Mouse (Mus musculus) ES-E14 (cell line): Measurements from ENCODE around the gene Pctp. TPM values are rescaled to one million over a fixed set of nuclear protein-coding genes. Genes with fewer than 3 reads are reported as not detected.

Source experiments
- DNase-seq: peaks from one replicate; pipeline ENCODE4 v3.0.0-alpha.2; 2013; ENCODE audit warnings: low read depth, low spot score
- H3K27ac ChIP-seq: 2 replicates; pipeline ENCODE4 v1.5.1; 2012; ENCODE audit warnings: low read depth, mild to moderate bottlenecking, low read length, moderate library complexity, mixed read lengths; ENCODE audit not compliant: poor library complexity, insufficient read depth, severe bottlenecking
- H3K36me3 ChIP-seq: 2 replicates; pipeline ENCODE4 v1.6.1; 2012; ENCODE audit warnings: mild to moderate bottlenecking, low read length, moderate library complexity, mixed read lengths; ENCODE audit not compliant: control insufficient read depth, poor library complexity, insufficient read depth, severe bottlenecking
- H3K4me1 ChIP-seq, 2 experiments: fragments of 150-350 bp in 1 of 2; sonication (generic) in 1 of 2; 2 replicates each; pipeline ENCODE4 v1.6.1; 2012; ENCODE audit warnings: low read length in 2 of 2, mild to moderate bottlenecking in 1 of 2, mixed read lengths in 1 of 2; ENCODE audit not compliant: control insufficient read depth in 2 of 2, insufficient read depth in 2 of 2, poor library complexity in 1 of 2
- H3K4me3 ChIP-seq, 2 experiments: fragments of 150-350 bp in 1 of 2; sonication (generic) in 1 of 2; 2 replicates each; pipeline ENCODE4 v1.5.1; 2012; ENCODE audit warnings: low read length in 2 of 2, low read depth in 1 of 2, mild to moderate bottlenecking in 1 of 2, mixed read lengths in 1 of 2; ENCODE audit not compliant: insufficient read depth in 1 of 2, poor library complexity in 1 of 2, severe bottlenecking in 1 of 2
- H3K9ac ChIP-seq: 2 replicates; pipeline ENCODE4 v1.6.1; 2012; ENCODE audit warnings: low read depth, mild to moderate bottlenecking, low read length, mixed read lengths; ENCODE audit not compliant: poor library complexity, insufficient read depth, severe bottlenecking
- H3K9me3 ChIP-seq: fragments of 150-350 bp; sonication (generic); 2 replicates; pipeline ENCODE4 v1.6.1; 2012; ENCODE audit warnings: low read depth, mild to moderate bottlenecking, low read length; ENCODE audit not compliant: control insufficient read depth, insufficient read depth
- CHD2 ChIP-seq: IDR thresholded peaks from 2 replicates; pipeline ENCODE4 v1.6.1; 2014; ENCODE audit warnings: mild to moderate bottlenecking, low read depth, low read length, inconsistent platforms
- HCFC1 ChIP-seq: IDR thresholded peaks from 2 replicates; pipeline ENCODE4 v1.6.1; 2012; ENCODE audit warnings: low read length, inconsistent platforms, borderline replicate concordance; ENCODE audit not compliant: insufficient read depth
- MAFK ChIP-seq: IDR thresholded peaks from 2 replicates; pipeline ENCODE4 v1.6.1; 2014; ENCODE audit warnings: mild to moderate bottlenecking, low read depth, low read length, inconsistent platforms; ENCODE audit not compliant: insufficient read depth
- ZC3H11A ChIP-seq: IDR thresholded peaks from 2 replicates; pipeline ENCODE4 v1.6.1; 2012; ENCODE audit warnings: low read depth, mild to moderate bottlenecking, inconsistent platforms, low read length, borderline replicate concordance
- ZNF384 ChIP-seq: IDR thresholded peaks from 2 replicates; pipeline ENCODE4 v1.6.1; 2012; ENCODE audit warnings: low read depth, low read length, inconsistent platforms
- in situ Hi-C, 2 experiments: fragments of 600-800 bp; cut with MboI; formaldehyde crosslinking; loops; one replicate each; pipeline ENCODE4 v1.15.1; 2025; ENCODE audit warnings: low sequenced_read_pairs in 2 of 2, inconsistent platforms in 1 of 2; ENCODE audit not compliant: unreplicated experiment in 2 of 2
- total RNA-seq: library from RNA; depleted of rRNA; stranded (reverse); fragments of 300-350 nt; gene quantifications from 2 replicates; pipeline ENCODE4 v1.2.3, GENCODE M21; 2012

The Pctp gene
- total RNA-seq, 1 experiment = 4.2 TPM

DNA sequence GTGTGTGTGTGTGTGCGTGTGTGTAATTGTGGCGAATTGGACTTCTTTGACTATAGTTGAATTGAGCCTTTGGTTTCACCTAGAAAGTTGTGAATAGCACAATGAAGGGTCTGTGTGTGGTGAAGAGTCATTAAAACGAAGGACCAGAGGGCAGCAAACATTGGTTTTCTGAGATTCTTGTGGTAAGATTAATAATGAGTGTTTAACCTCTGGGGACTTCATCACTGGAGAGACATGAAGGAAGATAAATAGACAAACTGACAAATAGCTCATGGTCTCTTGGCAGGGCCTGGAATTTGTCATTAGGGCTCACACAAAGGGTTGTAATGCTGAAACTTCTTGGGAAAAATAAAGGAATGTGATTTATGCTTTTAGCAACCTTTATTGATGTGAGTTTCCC lies 31.4 kb downstream of the Pctp start:
- H3K36me3 ChIP-seq = no peaks in the 10 kb centered on the region
- DNase-seq = no peak
- no peak overlapping the region for H3K4me3 ChIP-seq
- no peak for TF ChIP-seq HCFC1
- TF ChIP-seq ZNF384 = no peak
- TF ChIP-seq CHD2 = no peak
- in situ Hi-C loops = no loop called here
- no peaks in the 10 kb centered on the region for H3K4me1 ChIP-seq
- no peak overlapping the region for H3K27ac ChIP-seq
- H3K9ac ChIP-seq = no peak overlapping the region
- H3K9me3 ChIP-seq = no peaks in the 10 kb centered on the region

DNA sequence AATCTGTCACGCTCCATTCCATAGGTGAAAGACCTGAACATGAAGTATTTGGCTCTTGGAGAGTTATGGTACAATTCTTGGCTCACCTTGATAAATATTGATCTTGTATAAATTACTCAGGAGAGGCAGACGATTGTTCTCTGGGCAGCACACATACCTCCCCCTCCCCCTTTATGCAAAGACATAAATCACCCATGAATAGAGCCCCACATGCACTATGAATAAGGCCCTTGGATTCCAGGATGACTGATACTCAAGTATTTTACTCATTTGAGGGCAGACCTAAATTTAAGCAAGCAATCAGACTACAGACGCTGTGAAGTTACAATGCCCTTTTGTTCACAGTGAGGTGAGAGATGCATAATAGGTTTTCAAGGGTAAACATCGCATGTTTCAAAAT lies 32.0 kb downstream of the Pctp start:
- H3K9me3 ChIP-seq = no peaks in the 10 kb centered on the region
- no peak overlapping the region for H3K4me3 ChIP-seq
- no peak overlapping the region for H3K9ac ChIP-seq
- no peak for TF ChIP-seq HCFC1
- TF ChIP-seq ZC3H11A = no peak
- in situ Hi-C loops = no loop called here
- H3K27ac ChIP-seq = no peak overlapping the region
- H3K36me3 ChIP-seq = no peaks in the 10 kb centered on the region
- no peak for DNase-seq
- H3K4me1 ChIP-seq = no peaks in the 10 kb centered on the region

DNA sequence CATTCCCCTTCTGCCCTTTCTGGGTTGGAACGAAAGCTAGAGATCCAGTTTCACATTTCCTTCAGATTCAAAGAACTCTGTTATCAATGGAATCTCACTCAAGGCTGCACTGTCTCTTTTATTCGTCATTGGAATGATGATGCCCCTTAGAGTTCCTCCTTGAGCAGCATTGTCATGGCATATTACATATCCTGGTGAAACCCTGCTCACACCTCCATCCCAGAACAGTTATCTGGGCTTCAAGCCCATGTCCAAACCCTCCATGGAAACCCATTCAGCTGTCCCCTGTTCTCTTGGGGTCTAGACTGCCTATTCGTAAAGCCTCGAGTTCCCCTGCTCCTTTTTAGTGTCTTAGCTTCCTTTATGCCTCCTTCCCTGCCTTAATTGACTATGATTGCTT lies 33.6 kb downstream of the Pctp start:
- Histone ChIP-seq H3K27ac (no peak overlapping the region), H3K36me3 (no peaks in the 10 kb centered on the region), H3K9me3 (no peaks in the 10 kb centered on the region), H3K9ac (no peak overlapping the region), H3K4me3 (no peak overlapping the region), H3K4me1 (no peaks in the 10 kb centered on the region)
- in situ Hi-C loops = no loop called here
- TF ChIP-seq CHD2 (no peak), MAFK (no peak), ZNF384 (no peak), ZC3H11A (no peak), HCFC1 (no peak)
- DNase-seq = no peak

DNA sequence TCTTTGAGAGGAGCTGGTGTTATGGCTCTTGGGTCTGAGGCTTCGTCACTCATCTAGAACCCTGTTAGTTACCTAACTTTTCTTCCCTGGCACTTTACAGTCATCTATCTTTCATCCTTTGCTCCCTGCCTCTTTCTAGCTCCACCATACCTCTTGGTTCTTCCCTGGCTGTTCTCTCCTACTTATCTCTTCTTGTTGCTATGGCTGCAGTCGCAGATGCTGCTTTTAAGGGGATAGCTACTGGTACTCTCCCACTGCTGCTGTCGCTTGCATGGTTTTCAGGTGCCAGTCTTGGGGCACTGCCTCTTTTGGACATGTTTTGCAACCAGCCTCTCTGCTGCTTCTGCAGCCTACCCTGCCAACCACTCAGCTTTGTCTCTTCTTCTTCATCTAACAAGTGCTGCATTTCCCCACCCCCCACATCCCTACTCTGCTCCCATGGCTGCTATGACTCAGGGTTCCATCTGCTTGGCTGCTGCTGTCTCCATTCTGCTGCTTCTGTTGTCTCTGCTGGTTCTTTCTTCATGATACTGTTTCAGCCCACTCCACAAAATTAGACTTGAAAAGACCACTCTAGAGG lies 51.9 kb downstream of the Pctp start:
- no peak for DNase-seq
- no peak overlapping the region for H3K9ac ChIP-seq
- no peak overlapping the region for H3K27ac ChIP-seq
- no peak overlapping the region for H3K4me3 ChIP-seq
- in situ Hi-C loops = no loop called here
- H3K36me3 ChIP-seq = no peaks in the 10 kb centered on the region
- no peaks in the 10 kb centered on the region for H3K4me1 ChIP-seq
- TF ChIP-seq ZNF384 (no peak), MAFK (no peak), CHD2 (no peak)
- H3K9me3 ChIP-seq = no peaks in the 10 kb centered on the region

DNA sequence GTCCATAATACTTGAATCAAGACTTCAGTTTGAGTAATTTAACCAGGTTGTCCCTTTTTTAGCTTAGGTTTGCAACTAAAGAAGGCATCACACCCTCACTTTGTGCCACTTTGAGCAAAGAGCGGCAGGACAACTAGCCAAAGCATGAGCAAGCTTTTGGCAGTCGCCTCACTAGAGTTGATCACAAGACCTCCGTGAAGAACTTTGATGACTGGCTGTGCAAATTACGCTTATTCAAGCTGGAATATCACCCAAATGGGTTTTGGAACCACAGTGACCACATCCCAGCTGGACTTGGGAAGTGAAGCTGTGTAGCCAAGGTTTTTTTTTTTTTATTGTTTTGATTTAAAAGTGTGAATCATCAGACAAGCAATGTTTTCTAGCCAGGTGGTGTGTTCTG lies 54.9 kb downstream of the Pctp start:
- H3K9ac ChIP-seq = no peak overlapping the region
- H3K9me3 ChIP-seq = no peaks in the 10 kb centered on the region
- in situ Hi-C loops = no loop called here
- H3K4me3 ChIP-seq = no peak overlapping the region
- TF ChIP-seq ZC3H11A = no peak
- no peak for TF ChIP-seq HCFC1
- TF ChIP-seq CHD2 = no peak
- TF ChIP-seq MAFK = no peak
- no peak for TF ChIP-seq ZNF384
- H3K27ac ChIP-seq = no peak overlapping the region
- no peaks in the 10 kb centered on the region for H3K36me3 ChIP-seq
- no peaks in the 10 kb centered on the region for H3K4me1 ChIP-seq
- no peak for DNase-seq
